Mouse (Mus musculus) ovary, adult 18-20 months (tissue): ENCODE data around the gene Trp53i11.

ENCODE experiments used
- DNase-seq: peaks from one replicate; pipeline ENCODE4 v3.0.0; 2022; ENCODE audit warnings: low spot score, mixed read lengths

Gene Trp53i11

DNA sequence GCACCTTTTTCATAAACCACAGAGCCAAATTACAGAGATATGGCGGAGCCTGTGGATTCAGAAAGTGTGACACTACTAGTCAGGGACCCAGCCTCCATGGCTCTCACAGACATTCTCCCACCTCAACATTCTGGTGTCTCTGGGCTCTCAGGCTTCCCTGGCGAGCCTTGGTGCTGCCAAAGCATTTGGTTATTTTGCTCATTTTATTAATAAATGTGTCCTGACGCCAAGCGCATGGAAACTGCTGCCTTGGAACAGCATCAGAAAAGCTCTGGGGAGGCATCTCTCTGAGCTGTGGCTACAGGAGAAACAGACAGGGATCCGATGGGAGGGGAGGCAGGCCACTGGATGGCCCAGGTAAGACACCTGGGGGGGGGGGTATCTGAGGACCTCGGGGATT is 15.4 kb upstream of the Trp53i11 start:
- DNase-seq: no peak

DNA sequence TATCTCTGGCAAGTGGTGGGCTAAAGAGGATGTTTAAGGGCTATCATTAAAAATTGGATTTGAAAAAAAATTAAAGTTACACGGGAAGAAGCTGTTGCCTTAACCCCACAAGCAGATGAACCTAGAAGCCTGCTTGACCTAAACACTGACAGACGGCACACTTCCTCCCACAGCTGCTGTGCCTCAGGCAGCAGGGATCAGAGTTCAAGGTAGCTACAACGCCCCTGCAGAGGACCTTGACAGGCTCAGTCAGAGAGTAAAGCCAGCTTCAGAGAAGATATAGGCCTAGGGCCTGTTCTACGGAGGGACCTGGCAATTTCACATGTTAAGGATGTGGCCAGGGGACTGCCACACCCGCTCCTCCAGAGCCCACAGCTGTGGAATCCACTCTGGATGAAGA is 14.9 kb upstream of the Trp53i11 start:
- no peak for DNase-seq

DNA sequence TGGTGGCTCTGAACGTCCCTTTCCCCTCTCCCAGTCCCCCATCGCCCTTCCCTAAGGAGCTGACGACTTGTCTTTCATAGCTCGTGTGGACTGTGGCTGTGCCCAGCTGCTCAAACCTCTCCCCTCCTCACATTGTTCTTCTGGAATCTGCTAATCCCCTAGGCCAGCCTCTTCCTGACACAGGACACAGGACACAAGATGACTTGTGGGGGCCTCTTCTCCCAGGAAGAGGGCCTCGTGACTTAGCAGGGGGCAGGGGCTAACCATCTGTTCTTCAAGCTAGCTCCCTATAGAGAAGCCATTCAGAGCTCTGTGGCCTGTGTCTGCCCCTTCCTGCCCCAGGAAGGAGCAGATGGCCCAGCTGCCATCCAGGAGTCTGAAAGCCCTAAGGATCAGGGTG is 13.2 kb upstream of the Trp53i11 start:
- DNase-seq: no peak

DNA sequence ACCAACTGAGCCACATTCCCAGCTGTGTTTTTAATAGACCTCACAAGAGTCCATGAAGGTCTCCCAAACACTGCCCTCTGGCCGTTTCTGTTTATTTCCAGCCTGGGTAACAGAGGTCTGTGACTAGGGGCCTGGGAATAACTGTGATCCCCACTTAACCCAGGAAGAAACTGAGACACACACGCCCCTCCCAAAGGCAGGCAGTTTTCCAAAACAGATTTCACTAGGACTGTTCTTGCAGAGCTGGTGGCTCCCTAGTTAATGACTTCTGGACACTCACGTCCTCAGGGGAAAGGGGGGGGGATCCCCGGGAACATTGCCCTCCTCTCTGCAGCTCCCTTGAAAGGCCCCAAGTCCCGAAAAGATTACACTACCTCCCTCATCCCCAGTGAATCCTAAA is 12.1 kb upstream of the Trp53i11 start:
- no peak for DNase-seq

DNA sequence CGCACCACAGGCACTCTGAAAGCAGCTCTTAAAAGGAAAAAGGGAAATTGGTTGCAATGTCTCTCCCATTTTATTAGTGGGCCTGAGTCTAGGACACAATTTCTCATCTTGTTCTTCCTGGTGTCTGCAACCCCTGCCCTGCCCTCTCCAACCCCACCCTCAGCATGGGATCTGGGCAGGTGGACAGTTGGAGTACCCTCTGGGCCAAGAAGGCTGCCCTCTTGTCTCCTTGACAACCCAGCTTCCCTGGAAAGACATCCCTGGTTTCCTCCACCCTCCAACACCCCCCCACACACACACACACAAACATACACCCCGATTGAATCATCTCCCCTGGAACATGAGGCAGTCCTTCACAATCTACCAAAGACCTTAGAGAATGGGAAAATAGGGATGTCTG is 11.6 kb upstream of the Trp53i11 start:
- no peak for DNase-seq

DNA sequence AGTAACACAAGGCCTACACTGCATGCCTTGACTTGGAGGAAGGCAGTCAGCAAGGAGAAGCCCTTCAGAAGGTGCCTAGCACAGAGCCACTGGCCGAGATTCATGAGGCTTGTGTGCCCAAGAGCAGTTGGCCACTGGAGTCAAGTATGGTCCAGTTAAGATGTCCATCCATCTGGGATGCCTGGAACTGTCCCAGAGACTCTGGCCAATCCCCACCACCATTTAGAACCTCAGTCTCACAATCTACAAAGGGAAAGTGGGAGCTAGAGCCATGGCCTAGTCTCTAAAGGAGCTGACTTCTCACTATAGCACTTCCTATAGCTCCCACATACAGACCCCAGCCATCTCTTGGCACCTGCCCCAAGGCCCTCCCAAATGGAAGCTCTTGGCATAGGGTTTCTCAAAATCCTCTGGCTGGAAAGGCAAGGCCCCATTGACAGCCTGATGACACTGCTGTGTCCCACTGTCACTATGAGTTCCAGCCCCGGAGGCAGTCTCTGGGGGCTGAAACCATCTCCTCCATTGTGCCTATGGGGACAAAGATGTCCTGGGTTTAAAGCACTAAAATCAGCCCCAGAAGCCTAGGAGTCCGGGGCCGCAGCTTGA is 11.1 kb upstream of the Trp53i11 start:
- no peak for DNase-seq

DNA sequence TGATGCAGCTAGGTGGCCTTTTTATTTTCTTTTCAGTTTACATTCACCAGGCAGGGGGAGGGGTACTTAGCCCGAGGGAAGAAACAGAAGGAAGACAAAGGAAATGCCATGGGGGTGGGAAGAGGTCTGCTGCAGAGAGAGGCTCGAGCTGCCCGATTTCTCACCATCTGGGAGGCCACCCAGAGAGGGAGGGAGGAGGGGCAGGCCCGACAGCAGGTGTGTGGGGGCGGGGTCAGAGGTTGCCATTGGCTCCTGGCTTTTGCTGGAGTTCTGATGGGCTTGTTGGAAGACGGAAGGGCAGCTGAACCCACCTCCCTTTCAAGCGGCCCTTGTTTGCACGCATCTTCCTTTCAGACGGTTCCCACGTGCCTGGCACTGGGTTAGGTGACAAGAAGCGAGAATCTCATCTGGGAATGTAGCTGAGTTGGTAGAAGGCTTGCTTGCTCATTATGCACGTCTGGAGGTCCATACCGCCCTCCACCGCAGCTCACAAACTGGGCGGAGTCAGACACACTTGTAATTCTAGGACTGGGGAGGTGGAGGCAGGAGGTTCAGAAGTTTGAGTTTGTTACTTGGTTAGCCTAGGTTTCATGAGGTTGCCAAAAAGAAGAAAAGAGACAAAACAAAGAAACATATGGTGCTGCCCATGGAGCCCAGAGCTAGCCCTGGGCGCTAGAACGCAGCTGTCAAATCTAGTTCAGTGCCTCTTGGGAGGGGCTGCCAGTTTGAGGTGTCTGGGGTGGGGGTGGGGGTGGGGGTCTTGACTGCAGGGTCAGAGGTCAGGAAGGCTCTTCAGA is 10.3 kb upstream of the Trp53i11 start:
- no peak for DNase-seq

DNA sequence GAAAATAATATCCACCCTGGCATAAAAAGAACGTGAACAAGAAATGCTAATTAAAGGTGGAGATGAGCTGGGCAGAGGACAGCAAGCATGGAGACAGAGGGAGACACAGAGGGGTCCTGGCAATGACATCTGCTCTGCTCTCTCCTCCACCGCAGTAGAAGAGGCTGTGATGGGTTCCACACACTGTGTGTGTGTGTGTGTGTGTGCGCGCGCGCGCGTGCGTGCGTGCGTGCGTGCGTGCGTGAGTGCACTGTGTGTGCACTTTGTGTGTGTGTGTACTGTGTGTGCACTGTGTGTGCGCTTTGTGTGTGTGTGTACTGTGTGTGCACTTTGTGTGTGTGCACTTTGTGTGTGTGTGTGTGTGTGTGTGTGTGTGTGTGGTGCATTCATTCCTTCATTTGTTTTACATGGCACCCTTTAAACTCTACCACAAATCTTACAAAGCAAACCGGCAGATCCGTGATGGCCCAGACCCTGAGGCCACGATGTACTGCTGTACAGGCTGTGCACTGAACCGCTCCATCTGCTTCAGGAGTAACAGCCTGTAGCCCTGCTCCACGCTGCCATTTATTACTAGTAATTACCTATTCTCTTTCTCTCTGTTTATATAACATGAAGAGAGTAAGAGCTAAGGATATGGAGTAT is 9.6 kb upstream of the Trp53i11 start:
- no peak for DNase-seq

DNA sequence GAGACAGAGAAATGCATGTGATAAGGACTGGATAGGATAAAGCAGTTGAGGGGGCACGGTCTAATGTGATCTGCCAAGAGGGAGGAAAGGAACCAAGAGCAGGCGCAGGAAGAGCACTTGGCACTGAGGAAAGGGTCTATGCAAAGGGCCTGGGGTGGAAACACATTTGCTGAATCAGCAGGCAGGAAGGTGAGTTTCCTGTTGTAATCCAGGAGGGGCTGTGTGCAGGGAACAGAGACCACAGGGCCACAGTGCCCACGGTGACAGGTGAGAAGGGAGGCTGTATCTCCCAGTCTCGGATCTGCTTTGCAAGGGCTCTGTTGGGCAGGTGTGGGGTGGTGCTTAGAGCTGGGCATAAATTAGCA is 9.1 kb upstream of the Trp53i11 start:
- no peak for DNase-seq

DNA sequence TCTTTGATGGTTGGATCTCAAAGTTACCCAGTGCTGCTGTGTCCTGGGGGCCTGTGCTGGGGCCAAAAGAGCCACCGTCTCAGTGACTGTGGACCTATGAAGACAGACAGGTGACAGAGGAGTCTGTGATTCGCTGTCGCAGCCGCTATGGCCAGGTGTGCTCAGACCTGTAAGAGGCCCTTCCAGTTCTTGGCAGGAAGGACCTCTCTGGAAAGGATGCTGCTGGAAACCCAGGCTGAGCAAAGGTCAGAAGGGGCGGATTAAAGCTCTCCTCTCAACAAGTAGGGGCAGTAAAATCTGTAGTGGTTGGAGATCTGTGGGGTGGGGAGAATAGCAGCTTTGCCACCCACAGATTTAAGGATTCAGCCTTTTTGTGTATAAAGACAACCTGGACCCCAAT is 7.7 kb upstream of the Trp53i11 start:
- DNase-seq: no peak

DNA sequence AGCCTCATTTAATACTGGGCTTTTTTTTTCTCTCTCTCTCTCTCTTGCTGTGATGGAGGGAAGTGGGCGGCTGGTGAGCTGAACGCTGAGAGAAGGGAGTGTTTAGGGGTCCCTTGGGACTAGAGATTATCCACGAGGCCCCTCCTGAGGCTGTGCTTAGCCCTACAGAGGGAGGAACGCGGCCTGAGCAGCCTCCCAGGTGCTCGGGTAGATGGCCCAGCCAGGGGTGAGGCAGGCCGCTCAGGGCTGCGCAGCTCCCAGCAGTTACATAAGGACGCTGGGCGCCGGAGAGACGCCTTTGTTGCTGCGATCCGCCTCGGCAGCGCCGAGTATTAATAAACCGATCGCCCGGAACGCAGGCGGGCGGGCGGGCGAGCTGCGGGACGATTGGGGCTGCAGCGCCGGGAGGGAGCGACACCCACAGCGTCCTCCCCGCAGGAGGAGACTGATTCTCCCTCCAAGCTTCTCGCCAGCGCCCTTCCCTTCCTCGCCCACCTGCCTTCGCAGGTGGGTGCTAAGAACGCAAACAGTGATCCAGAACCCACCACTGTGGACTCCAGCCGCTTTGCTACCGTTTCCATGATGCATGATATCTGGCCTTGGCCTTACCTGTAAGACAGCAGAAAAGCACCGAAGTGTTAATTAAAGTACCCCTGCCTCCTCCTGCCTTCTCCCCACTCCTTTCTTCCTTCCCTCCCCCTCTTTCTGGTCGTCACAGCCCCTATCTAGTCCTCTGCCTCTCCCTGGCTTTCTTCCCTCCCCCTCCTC is 7.1 kb upstream of the Trp53i11 start:
- DNase-seq: no peak

DNA sequence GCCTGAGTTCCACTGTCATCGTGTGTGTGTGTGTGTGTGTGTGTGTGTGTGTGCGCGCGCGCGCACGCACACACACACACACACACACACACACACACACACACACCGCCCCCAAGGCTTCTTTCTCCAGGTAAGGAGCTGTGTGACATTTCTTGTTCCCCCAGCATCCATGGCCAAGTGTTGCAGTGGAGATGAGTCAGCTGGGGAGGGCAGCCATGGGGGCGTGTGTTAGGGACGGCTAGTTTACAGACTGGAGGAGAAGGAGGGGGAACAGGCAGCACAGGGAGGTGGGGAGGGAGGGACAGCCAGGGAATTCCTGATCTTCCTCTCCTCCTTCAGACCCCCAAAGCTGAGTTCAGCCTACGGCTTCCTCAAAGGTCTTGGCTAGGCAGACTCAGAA is 4.5 kb upstream of the Trp53i11 start:
- no peak for DNase-seq

DNA sequence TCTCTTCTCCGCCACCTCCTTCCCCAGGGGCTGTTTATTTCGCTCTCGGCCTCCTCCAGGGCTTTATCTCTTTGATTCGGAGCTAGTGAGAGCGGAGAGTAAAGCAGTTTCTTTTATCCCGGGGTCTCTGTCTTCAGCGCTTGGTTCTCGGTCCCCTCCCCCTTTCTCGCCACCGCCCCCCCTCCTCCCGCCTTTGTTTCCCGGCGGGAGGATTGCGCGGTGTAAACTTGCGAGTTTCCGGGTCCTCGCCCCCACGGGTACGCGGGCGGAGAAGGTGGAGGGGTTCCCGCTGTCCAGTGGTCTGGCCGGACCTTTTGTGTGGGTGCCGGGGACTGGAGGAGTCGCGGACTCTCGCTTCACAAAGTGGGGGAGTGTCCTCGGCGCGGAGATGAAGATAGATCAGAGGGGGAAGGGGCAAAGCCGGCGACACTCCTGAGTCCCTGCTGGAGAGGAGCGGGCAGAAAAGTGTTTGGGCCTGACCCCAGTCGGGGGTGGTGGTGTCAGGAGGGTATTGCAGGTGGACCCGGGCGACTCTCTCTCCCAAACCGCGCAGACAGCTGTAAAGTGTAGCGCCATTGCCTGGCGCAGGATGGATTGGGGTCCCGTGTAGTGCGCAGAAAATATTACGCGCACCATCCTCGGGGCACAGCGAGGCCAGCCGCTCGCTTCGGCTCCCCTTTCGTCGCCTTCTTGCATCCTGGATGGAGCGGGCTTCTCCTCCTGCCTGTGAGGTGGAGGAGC is 842 bp downstream of the Trp53i11 start:
- DNase-seq: no peak

DNA sequence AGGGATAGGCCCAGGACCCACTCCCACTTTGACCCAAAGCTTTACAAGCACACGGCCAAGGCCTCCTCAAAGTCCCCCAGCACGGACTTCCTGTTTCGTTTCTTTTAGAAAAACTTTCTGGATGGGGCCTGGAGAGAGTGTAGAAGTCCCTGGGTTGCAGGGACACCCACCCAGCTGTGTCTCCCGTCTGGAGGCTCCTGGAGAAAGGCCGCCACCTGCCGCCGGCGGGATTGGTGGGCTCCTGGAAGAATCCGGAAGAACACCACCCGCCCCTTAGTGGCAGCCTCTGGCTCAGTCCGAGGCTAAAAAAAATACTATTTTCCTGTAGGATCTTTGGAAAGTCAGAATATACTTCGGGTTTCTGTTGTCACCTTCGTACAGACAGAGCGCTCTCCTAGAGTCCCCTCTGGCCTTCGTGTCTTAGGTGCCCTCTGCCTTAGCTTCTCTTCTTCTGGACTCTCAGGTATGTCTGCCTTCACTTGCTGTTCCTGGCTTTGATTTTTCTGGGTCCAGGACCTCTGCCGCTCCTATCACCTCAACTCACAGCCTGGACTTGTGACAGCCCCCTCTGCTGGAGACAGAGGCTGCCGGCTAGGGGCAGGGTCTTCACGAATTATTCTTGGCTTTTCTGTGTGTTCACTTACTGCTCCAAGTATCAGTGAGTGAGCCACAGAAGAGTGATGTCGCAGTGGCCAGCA is 1.6 kb downstream of the Trp53i11 start:
- no peak for DNase-seq

DNA sequence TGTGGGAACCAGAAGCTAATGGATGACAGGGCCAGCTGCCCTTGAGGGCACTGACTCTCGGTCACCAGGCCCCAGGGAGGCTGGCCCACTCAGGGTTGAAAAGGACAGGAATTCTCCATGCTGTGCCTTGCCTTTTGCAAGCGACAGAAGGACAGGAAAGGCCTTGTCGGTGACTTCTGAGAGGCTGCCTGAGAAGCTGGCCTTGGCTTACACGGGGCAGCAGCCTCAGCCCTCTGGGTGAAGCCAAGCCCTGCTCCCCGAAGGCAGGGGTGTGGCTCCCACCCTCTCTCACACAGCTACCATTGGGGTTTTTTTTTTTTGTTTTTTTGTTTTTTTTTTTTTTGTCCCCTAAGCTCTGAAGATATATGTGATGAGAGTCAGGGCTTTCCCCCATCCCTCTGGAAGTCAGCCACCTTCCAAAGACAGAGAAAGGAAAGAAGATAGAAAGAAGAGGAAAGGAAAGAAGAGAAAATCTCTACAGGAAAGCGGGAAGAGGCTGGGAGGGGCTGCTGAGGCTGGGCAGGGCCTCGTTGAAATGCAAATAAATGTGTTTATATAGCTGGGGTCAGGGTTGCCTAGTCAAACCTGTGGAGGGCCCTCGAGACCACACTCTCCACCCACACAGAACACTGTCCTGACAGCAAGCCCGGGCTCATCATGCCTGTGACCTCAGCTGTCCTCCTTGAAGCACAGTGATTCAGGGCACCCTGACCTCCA is 3.6 kb downstream of the Trp53i11 start:
- no peak for DNase-seq

DNA sequence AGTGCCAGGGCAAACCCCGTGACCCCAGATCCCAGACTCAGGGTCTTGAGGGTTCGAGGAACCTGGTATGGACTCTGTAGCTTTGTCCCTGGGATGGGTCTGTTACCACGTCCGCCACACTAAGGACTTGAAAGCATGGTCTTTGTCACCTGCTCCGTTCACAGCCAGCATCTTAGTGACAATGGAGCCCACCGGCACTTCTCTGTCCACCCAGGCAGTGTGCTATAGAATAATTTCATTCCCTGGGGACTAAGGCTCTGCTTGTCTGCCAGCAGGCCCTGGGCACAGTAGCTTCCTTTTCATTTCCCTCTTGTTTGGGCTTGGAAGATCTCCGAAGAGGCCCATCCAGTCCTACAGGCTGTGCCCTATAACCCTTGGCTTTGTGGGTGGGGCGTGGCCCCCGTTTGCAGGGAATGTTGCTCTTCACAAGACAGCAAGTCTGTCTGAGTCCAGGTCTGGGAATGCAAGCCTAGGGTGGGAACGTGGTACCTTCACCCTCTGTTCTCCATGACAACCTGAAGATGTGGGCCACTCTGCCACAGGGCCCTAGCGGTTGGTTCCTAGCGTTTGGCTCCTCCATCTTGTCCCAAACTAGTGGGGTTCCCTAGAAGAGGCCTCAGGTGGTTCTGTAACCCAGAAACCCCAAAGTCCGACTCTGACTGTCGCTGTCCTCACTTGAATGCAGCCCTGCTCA is 4.3 kb downstream of the Trp53i11 start:
- no peak for DNase-seq

DNA sequence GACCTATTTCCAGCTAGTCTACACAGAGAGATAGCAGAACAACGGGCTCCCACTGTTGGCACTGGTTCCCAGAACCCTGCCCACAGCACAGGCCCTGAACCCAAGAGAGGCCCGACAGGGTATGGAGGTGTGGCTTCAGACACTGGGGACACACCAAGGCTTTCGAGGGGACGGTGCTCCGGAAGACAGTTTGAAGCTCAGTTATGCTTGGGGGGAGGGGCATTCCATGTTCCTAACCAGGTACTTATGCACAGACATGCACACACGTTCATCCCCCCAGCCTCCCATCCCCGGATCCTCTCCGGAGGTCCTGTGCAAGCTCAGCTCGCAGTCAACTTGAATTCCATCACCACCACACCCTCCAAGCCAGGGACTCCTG is 4.8 kb downstream of the Trp53i11 start:
- DNase-seq: no peak

DNA sequence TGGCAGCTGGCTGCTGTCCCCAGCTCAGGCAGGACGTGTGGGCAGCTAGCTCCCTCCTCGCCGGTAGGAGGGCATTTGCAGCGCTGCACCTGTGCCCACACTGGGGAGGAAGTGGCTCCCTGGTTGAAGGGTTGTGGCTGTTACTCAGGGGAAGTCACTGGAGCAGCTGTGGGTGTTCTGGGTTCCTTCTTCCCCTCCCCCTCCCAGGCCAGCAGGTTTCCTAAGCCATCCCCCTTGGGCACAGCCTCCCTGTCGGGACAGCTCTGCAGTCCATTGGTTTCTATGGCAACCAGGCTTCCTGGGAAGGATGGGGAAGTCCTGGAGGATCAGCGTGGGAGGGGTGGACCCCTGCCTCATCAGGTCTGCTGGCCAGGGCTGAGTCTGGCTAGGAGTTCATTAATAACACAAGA is 5.3 kb downstream of the Trp53i11 start:
- DNase-seq: no peak

DNA sequence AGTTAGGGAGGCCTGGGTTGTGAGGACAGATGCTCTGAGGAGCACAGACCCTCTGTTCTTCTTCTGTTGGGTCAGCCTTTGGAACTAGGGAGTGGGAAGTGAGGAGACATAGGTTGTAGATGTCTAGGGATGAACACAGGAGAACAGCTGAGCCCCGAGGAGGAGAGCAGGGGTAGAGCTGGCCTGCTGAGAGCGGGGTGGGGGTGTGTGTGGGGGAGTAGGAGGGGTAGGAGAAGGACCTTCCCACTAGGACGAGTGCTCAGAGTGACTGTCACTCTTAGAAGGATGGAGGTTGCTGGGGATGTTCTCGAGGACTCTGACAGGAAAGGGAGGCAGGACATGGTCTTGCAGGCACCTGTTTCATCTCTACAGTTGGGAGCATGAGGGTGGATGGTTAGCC is 6.5 kb downstream of the Trp53i11 start:
- DNase-seq: no peak

DNA sequence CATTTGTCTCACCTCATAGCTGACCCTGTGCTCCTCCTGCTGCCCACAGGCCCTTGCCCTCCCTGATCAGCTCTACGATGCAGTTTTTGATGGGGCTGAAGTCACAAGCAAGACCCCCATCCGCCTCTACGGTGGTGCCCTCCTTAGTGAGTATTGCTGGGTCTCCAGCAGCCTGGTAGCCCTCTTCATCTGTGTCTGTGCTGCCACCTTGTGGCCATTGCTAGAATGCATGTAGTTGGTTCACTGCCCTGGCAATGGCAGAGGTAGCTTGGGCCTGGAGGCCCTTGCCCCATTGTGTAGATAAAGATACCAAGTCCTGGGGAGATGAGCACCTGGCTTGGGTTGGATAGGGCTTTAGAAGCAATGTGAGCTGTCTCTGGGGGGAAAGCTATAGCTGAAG is 11.5 kb downstream of the Trp53i11 start:
- peak; percentile 63 for DNase-seq
